Mouse (Mus musculus): ENCODE data around the gene Zfr2. TPM values are rescaled to one million over a fixed set of nuclear protein-coding genes. Genes with fewer than 3 reads are reported as not detected.

Gene Zfr2
- polyA plus RNA-seq, 1 experiment from 2014 or later = 0.43 TPM

DNA sequence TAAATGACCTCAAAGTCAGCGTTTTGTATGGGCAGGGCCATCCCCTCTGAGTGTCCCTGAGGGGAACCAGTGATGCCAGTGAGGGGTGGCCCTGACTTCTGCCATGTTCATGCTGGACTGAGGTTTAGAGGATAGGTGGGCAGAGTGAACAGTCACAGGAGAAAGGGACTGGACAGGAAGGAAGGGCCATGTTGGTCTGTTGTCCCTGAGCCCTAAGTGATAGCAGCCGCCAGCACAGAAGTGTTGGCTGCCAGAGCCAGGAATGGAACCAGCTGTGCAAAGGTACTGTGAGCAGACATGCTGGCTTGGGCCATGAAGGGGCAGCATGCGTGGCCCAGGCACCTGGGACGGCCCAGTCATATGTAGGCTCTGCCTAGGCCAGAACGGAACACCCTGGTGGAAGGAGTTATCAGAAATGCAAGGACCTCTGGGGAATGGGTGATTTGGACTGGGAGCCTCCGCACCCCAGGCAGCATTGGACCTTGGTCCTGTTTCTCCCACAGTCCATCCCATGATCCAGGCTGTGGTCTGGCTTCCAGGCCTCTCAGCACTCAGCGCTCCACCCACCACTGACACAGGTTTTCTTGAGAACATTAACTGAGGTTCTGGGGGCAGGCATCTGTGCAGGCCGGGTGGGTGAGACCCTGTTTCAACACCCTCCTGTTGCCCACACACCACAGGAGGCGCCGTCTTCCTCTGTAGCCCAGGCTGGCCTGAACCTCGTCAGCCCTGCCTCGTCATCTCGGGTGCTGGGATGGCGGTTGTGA, 66.8 kb downstream of the Zfr2 start:
- ATAC-seq (ENCODE audit: low read depth) (0 out of 2 replicates have a peak, but pooled peaks have one; percentile 3), DNase-seq (no peak)
- H3K27ac ChIP-seq = peak overlapping the region; percentile 87
- H3K9me3 ChIP-seq (replicated peaks) = no peaks in the 10 kb centered on the region
- no peak overlapping the region for H3K4me3 ChIP-seq (replicated peaks)
- H3K36me3 ChIP-seq = no peaks in the 10 kb centered on the region
- H3K4me1 ChIP-seq (replicated peaks) = peaks cover 100% of the 10 kb centered on the region
- H3K4me2 ChIP-seq = peak overlapping the region; percentile 23
- H3K27me3 ChIP-seq = no peaks in the 10 kb centered on the region
- WGBS (ENCODE audit: insufficient replicate concordance) = 65% methylated on average over 14 of the region's 14 CpGs
- peak overlapping the region; percentile 30 for H3K9ac ChIP-seq

DNA sequence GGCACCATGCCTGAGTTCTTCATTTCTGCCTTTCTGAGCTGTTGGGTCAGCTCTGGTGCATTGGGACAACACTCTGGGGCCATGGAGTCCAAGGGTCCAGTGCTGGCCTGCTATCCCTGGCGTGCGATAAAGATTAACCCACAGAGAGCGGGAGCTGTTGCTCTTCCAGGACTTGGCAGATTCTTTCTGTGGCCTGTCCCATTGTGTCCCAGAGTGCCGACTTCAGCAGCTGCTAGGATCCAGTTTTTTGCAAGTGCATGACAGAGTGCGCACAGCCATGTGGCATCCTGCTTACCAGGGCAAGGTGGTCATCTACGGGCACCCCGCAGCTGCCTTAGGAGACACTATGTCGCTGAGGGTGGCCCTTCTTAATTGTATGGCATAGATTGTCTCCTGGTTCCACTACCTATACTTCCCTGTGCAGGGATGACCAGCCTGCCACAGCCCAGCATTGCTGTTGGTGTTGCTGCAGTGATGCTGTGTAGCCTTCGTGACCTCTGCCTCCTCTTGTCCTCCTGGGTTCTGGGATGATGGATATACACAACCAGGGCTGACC, 67.5 kb downstream of the Zfr2 start:
- no peaks in the 10 kb centered on the region for H3K9me3 ChIP-seq (replicated peaks)
- peaks cover 5% of the 10 kb centered on the region; the same call in 1 of the 2 replicates for H3K36me3 ChIP-seq
- H3K4me3 ChIP-seq (replicated peaks) = no peak overlapping the region
- WGBS (ENCODE audit: insufficient replicate concordance) = 74% methylated on average over 9 of the region's 9 CpGs
- peak; percentile 30 for ATAC-seq (ENCODE audit: low read depth)
- peak overlapping the region; percentile 23 for H3K4me2 ChIP-seq
- peaks cover 99% of the 10 kb centered on the region for H3K4me1 ChIP-seq (replicated peaks)
- no peak for DNase-seq
- H3K27me3 ChIP-seq = no peaks in the 10 kb centered on the region
- H3K27ac ChIP-seq = peak overlapping the region; percentile 87
- H3K9ac ChIP-seq = peak overlapping the region; percentile 30; the same call in 1 of the 2 replicates

DNA sequence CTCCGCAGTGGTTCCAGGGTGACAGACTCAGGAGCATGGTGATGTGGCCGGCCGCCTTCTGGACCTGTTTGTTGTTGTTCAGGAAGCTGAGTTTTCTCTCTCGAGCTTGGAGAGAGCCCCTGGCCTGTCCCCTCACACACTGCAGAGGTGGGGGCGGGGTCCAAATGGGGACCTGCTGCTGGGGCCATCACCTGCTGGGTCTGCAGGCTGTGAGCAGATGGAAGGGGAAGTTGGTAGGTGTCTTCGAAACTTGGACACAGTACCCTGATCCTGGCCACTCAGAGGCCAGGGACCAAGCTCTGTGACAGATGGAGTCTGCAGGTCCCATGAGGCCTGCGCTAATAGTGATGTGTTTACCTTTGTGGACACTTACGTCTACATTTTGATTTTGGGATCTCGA, 68.4 kb downstream of the Zfr2 start:
- Histone ChIP-seq H3K4me3 (replicated peaks) (no peak overlapping the region), H3K36me3 (peaks cover 14% of the 10 kb centered on the region), H3K27me3 (no peaks in the 10 kb centered on the region), H3K9me3 (replicated peaks) (no peaks in the 10 kb centered on the region), H3K9ac (no peak overlapping the region), H3K4me1 (replicated peaks) (peaks cover 90% of the 10 kb centered on the region), H3K27ac (0 out of 2 replicates have a peak overlapping the region, but pooled peaks have one; percentile 37), H3K4me2 (no peak overlapping the region)
- DNase-seq = no peak
- ATAC-seq (ENCODE audit: low read depth) = no peak
- 64% methylated on average over 9 of the region's 9 CpGs for WGBS (ENCODE audit: insufficient replicate concordance)

Small RNA genes lying within 50 kb of the gene (microRNA-seq; reads per million reads assigned to microRNA genes)
- 10.6 reads per million, percentile 24 among the genes with 10 or more reads in this experiment for gene Mir3057

Other genes with a start within 250 kb of the Zfr2 start
- 0.44 and 0.46 TPM in 2 replicates for gene Gng7, start 218.2 kb upstream of the Zfr2 start, polyA plus RNA-seq (2015; fragmentation: Nextera tagmentation; extraction: Ambion mirVana)
- gene Diras1, start 207.5 kb upstream of the Zfr2 start, polyA plus RNA-seq (2015; fragmentation: Nextera tagmentation; extraction: Ambion mirVana) = 0.06 TPM in 1 of 2 replicates, not detected in the other
- gene Slc39a3, start 195.7 kb upstream of the Zfr2 start, polyA plus RNA-seq (2015; fragmentation: Nextera tagmentation; extraction: Ambion mirVana) = 5.7 and 5.8 TPM in 2 replicates
- gene Sgta, start 173.0 kb upstream of the Zfr2 start, polyA plus RNA-seq (2015; fragmentation: Nextera tagmentation; extraction: Ambion mirVana) = 69.1 and 71.6 TPM in 2 replicates
- gene Thop1, start 163.1 kb upstream of the Zfr2 start, polyA plus RNA-seq (2015; fragmentation: Nextera tagmentation; extraction: Ambion mirVana) = 35.1 and 38.2 TPM in 2 replicates
- gene Creb3l3, start 134.3 kb upstream of the Zfr2 start, polyA plus RNA-seq (2015; fragmentation: Nextera tagmentation; extraction: Ambion mirVana) = 22.3 and 22.5 TPM in 2 replicates
- gene Map2k2, start 127.2 kb upstream of the Zfr2 start, polyA plus RNA-seq (2015; fragmentation: Nextera tagmentation; extraction: Ambion mirVana) = 127 and 130 TPM in 2 replicates
- 49.1 and 49.6 TPM in 2 replicates for gene Zbtb7a, start 97.9 kb upstream of the Zfr2 start, polyA plus RNA-seq (2015; fragmentation: Nextera tagmentation; extraction: Ambion mirVana)
- 23.5 and 23.8 TPM in 2 replicates for gene Pias4, start 65.2 kb upstream of the Zfr2 start, polyA plus RNA-seq (2015; fragmentation: Nextera tagmentation; extraction: Ambion mirVana)
- gene Eef2, start 56.5 kb upstream of the Zfr2 start, polyA plus RNA-seq (2015; fragmentation: Nextera tagmentation; extraction: Ambion mirVana) = 369 and 384 TPM in 2 replicates
- gene Dapk3, start 50.1 kb upstream of the Zfr2 start, polyA plus RNA-seq (2015; fragmentation: Nextera tagmentation; extraction: Ambion mirVana) = 19.3 and 20.9 TPM in 2 replicates
- gene 4930442H23Rik, start 49.3 kb upstream of the Zfr2 start, polyA plus RNA-seq (2015; fragmentation: Nextera tagmentation; extraction: Ambion mirVana) = 0.08 TPM in 1 of 2 replicates, not detected in the other
- not detected in 2 replicates for gene Nmrk2, start 31.1 kb upstream of the Zfr2 start, polyA plus RNA-seq (2015; fragmentation: Nextera tagmentation; extraction: Ambion mirVana)
- gene Atcay, start 2.3 kb upstream of the Zfr2 start, polyA plus RNA-seq (2015; fragmentation: Nextera tagmentation; extraction: Ambion mirVana) = 0.05 and 0.08 TPM in 2 replicates
- gene Matk, start 19.8 kb downstream of the Zfr2 start, polyA plus RNA-seq (2015; fragmentation: Nextera tagmentation; extraction: Ambion mirVana) = 1.2 and 1.8 TPM in 2 replicates
- gene Mrpl54, start 33.8 kb downstream of the Zfr2 start, polyA plus RNA-seq (2015; fragmentation: Nextera tagmentation; extraction: Ambion mirVana) = 130 and 134 TPM in 2 replicates
- gene Apba3, start 33.8 kb downstream of the Zfr2 start, polyA plus RNA-seq (2015; fragmentation: Nextera tagmentation; extraction: Ambion mirVana) = 24.5 and 26.7 TPM in 2 replicates
- gene Tjp3, start 58.4 kb downstream of the Zfr2 start, polyA plus RNA-seq (2015; fragmentation: Nextera tagmentation; extraction: Ambion mirVana) = 0.35 and 0.43 TPM in 2 replicates
- gene Pip5k1c, start 59.8 kb downstream of the Zfr2 start, polyA plus RNA-seq (2015; fragmentation: Nextera tagmentation; extraction: Ambion mirVana) = 13.2 and 16.7 TPM in 2 replicates
- gene Cactin, start 87.9 kb downstream of the Zfr2 start, polyA plus RNA-seq (2015; fragmentation: Nextera tagmentation; extraction: Ambion mirVana) = 29.5 and 33.0 TPM in 2 replicates
- gene Tbxa2r, start 95.6 kb downstream of the Zfr2 start, polyA plus RNA-seq (2015; fragmentation: Nextera tagmentation; extraction: Ambion mirVana) = 5.2 and 5.3 TPM in 2 replicates
- gene Gipc3, start 110.1 kb downstream of the Zfr2 start, polyA plus RNA-seq (2015; fragmentation: Nextera tagmentation; extraction: Ambion mirVana) = not detected in 2 replicates
- 27.1 and 30.3 TPM in 2 replicates for gene Hmg20b, start 117.3 kb downstream of the Zfr2 start, polyA plus RNA-seq (2015; fragmentation: Nextera tagmentation; extraction: Ambion mirVana)
- gene Mfsd12, start 124.3 kb downstream of the Zfr2 start, polyA plus RNA-seq (2015; fragmentation: Nextera tagmentation; extraction: Ambion mirVana) = 12.5 and 13.1 TPM in 2 replicates
- gene 4930404N11Rik, start 132.7 kb downstream of the Zfr2 start, polyA plus RNA-seq (2015; fragmentation: Nextera tagmentation; extraction: Ambion mirVana) = 1.2 and 1.4 TPM in 2 replicates
- 89.5 and 94.1 TPM in 2 replicates for gene Fzr1, start 145.4 kb downstream of the Zfr2 start, polyA plus RNA-seq (2015; fragmentation: Nextera tagmentation; extraction: Ambion mirVana)
- gene Dohh, start 151.3 kb downstream of the Zfr2 start, polyA plus RNA-seq (2015; fragmentation: Nextera tagmentation; extraction: Ambion mirVana) = 61.1 and 68.7 TPM in 2 replicates
- 0.86 and 0.89 TPM in 2 replicates for gene Gm48551, start 151.3 kb downstream of the Zfr2 start, polyA plus RNA-seq (2015; fragmentation: Nextera tagmentation; extraction: Ambion mirVana)
- gene Gm48552, start 155.8 kb downstream of the Zfr2 start, polyA plus RNA-seq (2015; fragmentation: Nextera tagmentation; extraction: Ambion mirVana) = 0.93 TPM in 1 of 2 replicates, not detected in the other
- 1.8 TPM in 2 replicates for gene Smim24, start 159.9 kb downstream of the Zfr2 start, polyA plus RNA-seq (2015; fragmentation: Nextera tagmentation; extraction: Ambion mirVana)
- 9.8 and 9.9 TPM in 2 replicates for gene Nfic, start 222.5 kb downstream of the Zfr2 start, polyA plus RNA-seq (2015; fragmentation: Nextera tagmentation; extraction: Ambion mirVana)
- 0.13 and 0.15 TPM in 2 replicates for gene Celf5, start 249.6 kb downstream of the Zfr2 start, polyA plus RNA-seq (2015; fragmentation: Nextera tagmentation; extraction: Ambion mirVana)